Mouse (Mus musculus) brain, adult 2 months (tissue): Measurements from ENCODE around the gene Asic1.
A peak's percentile ranks its signal among the peaks of the same experiment; 100 is the strongest.

Source experiments
- DNase-seq: peaks from one replicate; pipeline ENCODE4 v3.0.0; 2011; ENCODE audit warnings: low read depth, low spot score

The Asic1 gene

GRCm38 (mm10) chr15:99670154-99670821 is at the start of gene Asic1:
Gene Asic1, plus strand, starts transcription at chr15:99670368.
- peak; percentile 88 for DNase-seq

- DNase-seq = no peak
Measured at GRCm38 (mm10) chr15:99622063-99622462, 48.1 kb upstream of the Asic1 start.

GRCm38 (mm10) chr15:99631618-99632017 is 38.5 kb upstream of the Asic1 start:
- DNase-seq = no peak

GRCm38 (mm10) chr15:99634702-99635101 is 35.5 kb upstream of the Asic1 start:
- no peak for DNase-seq

GRCm38 (mm10) chr15:99637405-99638123 is 32.6 kb upstream of the Asic1 start:
- no peak for DNase-seq

GRCm38 (mm10) chr15:99638124-99638485 is 32.1 kb upstream of the Asic1 start:
- DNase-seq = no peak

DNA sequence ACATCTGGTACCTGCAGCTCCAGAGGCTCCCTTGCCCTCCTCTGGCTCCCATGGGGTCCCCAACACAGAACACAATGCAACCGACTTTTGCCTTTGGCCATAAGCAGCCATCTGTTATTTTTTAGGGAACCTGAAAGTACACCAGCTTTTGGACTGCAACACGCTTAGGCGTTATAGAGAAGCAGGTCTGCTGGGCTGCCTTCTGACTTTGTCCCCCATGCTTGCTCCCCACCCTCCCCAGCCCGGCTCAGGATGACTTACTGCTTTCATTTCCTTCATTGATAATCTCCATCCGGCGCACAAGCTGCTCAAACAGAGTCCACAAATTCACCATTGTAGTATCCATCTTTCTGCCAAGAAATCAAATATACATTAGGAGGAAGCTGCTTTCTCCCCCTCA is 27.5 kb upstream of the Asic1 start:
- no peak for DNase-seq

GRCm38 (mm10) chr15:99643832-99644231 is 26.3 kb upstream of the Asic1 start:
- DNase-seq = no peak

- peak; percentile 79 for DNase-seq
Measured at GRCm38 (mm10) chr15:99644776-99645175, 25.4 kb upstream of the Asic1 start.

GRCm38 (mm10) chr15:99648326-99648725 is 21.8 kb upstream of the Asic1 start:
- no peak for DNase-seq

DNA sequence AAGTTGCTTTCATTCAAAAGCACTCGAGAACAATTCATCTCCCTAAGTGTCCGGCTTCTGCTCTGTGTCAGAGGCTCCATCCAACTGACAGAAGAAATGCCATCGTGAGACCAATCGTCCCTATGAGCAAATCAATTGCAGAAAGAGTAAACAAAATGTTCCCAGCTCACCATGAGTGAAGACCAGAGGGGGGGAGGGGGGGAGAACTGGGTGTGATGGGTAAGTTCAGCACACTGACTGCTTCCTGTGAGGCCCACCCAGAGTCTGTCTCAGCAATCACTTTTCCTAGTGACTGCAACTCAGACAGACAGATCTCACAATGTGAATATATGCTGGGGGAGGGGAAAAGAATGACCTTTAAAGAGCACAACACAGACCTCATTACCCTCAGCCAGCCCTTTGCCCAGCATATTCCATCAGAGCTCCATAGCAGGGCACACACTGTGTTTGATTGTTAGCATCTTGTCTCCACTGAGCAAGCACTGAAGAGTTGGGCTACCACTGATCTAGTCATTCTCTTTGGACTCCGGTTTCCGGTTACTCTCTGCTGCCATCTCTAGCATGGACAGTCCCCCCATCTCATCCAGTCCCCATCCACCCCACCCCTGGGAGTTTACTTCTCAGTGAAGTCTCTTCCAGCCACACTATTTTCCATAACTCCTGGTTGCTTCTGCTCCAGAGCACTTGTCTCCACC is 21.0 kb upstream of the Asic1 start:
- no peak for DNase-seq

DNA sequence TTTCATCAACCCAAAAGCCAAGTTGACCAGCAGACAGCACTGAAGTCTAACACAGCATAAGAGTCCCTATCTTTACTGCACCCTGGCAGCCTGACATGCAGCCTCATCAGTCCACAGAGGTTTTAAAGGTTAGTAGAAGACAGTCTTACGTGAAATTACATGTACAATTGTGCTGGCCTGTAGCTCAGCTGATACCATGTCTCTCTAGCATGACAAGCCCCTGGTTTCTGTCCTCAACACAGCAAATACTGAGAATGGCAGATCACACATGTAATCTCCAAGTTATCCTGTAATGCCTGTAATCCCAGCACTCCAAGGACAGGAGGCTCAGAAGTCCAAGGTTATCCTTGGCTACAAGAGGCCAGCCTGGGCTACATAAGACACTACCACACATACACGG is 19.9 kb upstream of the Asic1 start:
- no peak for DNase-seq

DNA sequence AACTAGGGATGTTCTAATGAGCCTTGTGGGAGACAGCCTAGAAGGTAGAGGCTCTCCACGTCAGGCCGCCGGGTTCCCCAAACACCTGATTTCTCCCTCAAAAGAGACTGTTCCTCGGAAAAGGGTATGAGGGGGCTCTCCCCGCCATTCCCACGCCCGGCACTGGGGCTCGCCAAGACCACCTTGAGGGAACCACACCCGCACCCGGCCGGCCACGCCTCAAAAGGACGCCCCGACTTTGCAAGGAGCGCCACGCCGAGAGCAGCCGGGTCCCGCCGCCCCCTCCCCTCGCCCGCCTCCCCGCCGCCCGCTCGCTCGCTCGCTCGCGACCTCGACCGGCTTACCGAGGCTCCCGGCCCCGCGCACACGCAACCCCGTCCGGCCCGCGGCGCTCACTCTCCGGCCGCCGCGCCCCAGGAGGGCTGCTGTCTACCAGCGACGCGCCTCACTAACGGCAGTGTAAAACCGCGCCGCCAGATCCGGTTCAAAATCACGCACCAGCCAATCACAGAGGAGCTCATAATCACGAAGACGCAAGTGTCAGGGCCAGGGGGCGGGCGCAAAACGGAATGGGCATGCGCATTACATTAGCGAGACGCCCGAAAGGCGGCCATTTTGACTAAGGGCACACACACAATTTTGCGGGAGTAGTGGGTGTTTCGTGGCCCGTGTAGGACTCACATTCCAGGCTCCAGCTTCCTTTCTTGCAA is 18.9 kb upstream of the Asic1 start, which contains the start of gene Racgap1:
TSS of gene Racgap1 (minus strand) at position 494 of the 710 bp plus-strand sequence.
- DNase-seq = peak; percentile 98

- DNase-seq = no peak
Measured at GRCm38 (mm10) chr15:99651984-99652872, 17.9 kb upstream of the Asic1 start.

GRCm38 (mm10) chr15:99653291-99653690 is 16.9 kb upstream of the Asic1 start:
- DNase-seq = peak; percentile 65

DNA sequence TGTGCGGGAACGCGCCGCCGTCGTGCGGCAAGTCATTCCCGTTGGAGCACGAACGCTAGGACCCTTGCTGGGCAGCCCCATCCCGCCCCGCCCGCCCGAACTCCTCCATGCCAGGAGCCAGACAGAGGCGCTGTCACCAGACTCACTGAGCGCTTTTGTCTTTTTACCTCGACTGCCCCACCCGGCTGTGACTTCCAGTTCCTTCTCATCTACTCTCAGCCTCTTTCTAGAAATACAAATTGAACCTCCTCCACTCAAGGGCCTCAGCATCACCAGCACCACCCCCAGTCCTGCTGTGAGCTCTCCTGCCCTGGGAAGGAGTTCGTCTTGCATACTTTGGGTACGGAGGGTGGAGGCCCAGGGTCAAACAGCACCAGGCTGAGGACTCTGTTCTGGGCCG is 16.3 kb upstream of the Asic1 start:
- DNase-seq = peak; percentile 52

DNA sequence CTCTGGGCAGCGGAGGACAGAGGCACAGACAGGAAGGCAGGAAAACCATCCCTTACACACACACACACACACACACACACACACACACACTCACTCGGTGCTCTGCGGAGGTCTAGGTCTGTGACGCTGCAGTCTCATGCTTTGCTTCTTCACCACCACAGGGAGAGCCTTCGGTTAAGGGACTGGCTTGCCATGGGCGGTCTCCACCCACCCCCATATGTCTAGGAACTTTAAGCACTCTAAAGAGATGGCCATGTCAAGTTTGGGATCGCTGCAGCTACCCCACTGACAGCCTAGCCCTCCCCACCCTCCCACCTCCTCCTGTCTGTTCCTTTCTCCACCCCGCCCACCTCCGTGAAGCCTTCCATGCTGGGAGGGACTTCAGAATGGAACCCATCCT is 14.2 kb upstream of the Asic1 start:
- peak; percentile 69 for DNase-seq

GRCm38 (mm10) chr15:99658437-99658836 is 11.7 kb upstream of the Asic1 start:
- no peak for DNase-seq

DNA sequence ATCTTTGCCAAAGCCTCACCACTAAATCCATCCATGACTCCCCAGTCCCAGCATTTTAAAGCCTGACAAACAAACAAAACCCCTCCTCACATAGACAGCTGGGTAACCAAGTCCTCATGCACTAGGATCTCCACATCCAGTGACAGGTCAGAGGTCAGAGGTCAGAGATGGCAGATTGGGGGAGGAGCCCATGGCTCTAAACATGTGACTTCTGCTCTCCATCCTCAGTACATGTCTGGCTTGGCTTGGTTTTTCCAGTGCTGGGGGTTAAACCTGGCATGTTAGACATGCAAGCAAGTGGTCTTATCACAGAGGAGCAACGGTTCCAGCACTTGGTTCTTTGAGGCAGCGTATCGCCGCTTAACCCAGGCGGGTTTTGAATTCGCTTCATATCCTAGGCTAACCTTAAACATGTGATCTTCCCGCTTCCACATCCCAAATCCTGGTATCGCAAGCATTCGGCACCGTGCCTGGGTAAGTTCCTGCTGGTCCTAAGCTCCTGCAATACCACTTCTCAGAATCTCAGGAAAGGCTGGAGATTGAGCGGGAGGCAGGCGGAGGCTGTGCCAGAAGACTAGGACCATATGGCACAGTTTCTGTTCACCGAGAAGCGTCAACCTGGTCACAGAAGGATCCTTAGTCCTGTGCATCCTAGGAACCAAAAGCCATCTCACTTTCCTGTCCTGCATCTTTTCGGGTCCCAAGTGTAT is 8.9 kb upstream of the Asic1 start:
- DNase-seq = peak; percentile 91

GRCm38 (mm10) chr15:99662371-99662770 is 7.8 kb upstream of the Asic1 start:
- DNase-seq = no peak
